Mouse (Mus musculus) CH12.LX (cell line): ENCODE data around the gene Pcolce.
A peak's percentile ranks its signal among the peaks of the same experiment; 100 is the strongest.

Experiments
- CTCF ChIP-seq, 2 experiments: IDR thresholded peaks in 1 of 2; conservative IDR thresholded peaks in 1 of 2; 2 replicates each; pipeline ENCODE4 v1.5.1; 2011 to 2012; ENCODE audit warnings: low read depth in 2 of 2, low read length in 2 of 2, improper control_type of control experiment in 1 of 2, inconsistent platforms in 1 of 2, mild to moderate bottlenecking in 1 of 2, moderate library complexity in 1 of 2
- JUN ChIP-seq: IDR thresholded peaks from 2 replicates; pipeline ENCODE4 v1.6.1; 2011; ENCODE audit warnings: low read depth, mild to moderate bottlenecking, low read length, improper control_type of control experiment, moderate library complexity; ENCODE audit not compliant: insufficient read depth
- MYC ChIP-seq: IDR thresholded peaks from 2 replicates; pipeline ENCODE4 v1.6.1; 2011; ENCODE audit warnings: low read depth, mild to moderate bottlenecking, improper control_type of control experiment, low read length
- POLR2A ChIP-seq: IDR thresholded peaks from 2 replicates; pipeline ENCODE4 v1.6.1; 2011; ENCODE audit warnings: low read depth, mild to moderate bottlenecking, improper control_type of control experiment, low read length
- POLR2AphosphoS2 ChIP-seq: IDR thresholded peaks from 2 replicates; pipeline ENCODE4 v1.6.1; 2011; ENCODE audit warnings: low read depth, low read length, improper control_type of control experiment
- RCOR1 ChIP-seq: conservative IDR thresholded peaks from 2 replicates; pipeline ENCODE4 v1.6.1; 2012; ENCODE audit warnings: low read depth, mild to moderate bottlenecking, inconsistent platforms, low read length, improper control_type of control experiment
- SIN3A ChIP-seq: IDR thresholded peaks from 2 replicates; pipeline ENCODE4 v1.6.1; 2012; ENCODE audit warnings: low read length, improper control_type of control experiment, inconsistent platforms
- TCF12 ChIP-seq: IDR thresholded peaks from 2 replicates; pipeline ENCODE4 v1.6.1; 2014; ENCODE audit warnings: low read depth, mild to moderate bottlenecking, inconsistent platforms, low read length, improper control_type of control experiment
- USF2 ChIP-seq: conservative IDR thresholded peaks from 2 replicates; pipeline ENCODE4 v1.6.1; 2011; ENCODE audit warnings: low read depth, low read length, improper control_type of control experiment
- ZKSCAN1 ChIP-seq: IDR thresholded peaks from 2 replicates; pipeline ENCODE4 v1.6.1; 2012; ENCODE audit warnings: low read depth, inconsistent platforms, low read length, improper control_type of control experiment, borderline replicate concordance
- ZNF384 ChIP-seq: IDR thresholded peaks from 2 replicates; pipeline ENCODE4 v1.6.1; 2012; ENCODE audit warnings: low read depth, low read length, improper control_type of control experiment, inconsistent platforms

DNA sequence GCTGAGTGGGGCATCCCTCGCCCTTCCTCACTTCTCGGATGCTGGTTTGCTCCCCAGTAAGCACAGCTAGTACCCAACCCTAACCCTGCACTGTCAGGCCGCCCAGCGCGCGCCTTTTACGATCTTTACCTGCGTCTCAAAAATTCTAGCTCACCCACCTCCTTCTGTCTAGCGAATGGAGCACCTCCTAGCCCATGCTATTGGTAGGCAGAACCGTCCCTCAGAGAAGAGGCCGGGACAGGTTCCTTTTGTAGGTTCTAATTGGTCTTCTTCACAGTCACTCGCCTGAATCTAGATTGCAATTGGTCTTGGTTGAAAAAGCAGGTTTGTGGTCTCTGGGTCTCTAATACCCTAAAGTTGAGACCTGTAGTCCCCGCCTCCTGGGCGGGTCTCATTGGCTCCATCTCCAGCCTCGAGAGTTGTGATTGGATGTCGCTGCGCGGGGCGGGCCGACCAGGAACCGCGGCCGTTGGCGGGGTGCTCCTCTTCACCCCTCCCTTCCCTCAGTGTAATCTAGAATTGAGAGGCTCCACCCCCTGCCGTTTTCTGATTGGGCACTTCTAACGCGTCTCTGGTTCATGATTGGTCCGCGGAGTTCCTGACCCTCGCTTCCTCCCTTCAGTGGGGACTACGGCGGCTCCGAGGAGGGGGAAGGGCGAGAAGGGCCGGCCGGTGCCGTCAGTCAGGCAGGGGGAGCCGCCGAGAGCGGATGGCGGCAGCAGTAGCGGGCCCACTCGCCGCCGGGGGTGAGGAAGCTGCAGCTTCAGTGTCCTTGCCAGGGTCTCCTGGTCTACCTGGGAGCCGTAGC, 15.1 kb upstream of the Pcolce start, which contains the start of the genes Fbxo24, Lrch4 and Gm20605:
- peak; percentile 91 for TF ChIP-seq TCF12
- 0 out of 2 replicates have a peak, but pooled peaks have one; percentile 64 for TF ChIP-seq POLR2AphosphoS2
- peak; percentile 85 for TF ChIP-seq POLR2A
- peak; percentile 90 for TF ChIP-seq SIN3A
- no peak for TF ChIP-seq ZNF384
- TF ChIP-seq USF2 = no peak; the same call in 1 of the 2 replicates
- no peak for TF ChIP-seq MYC
- TF ChIP-seq CTCF (conservative IDR thresholded peaks at IDR 0.05 in 1 of 2, IDR thresholded peaks at IDR 0.05 in 1 of 2; ENCODE audit: low read depth in 2 of 2, low read length in 2 of 2) = no peak
- no peak for TF ChIP-seq ZKSCAN1
- TF ChIP-seq RCOR1 = peak; percentile 23; the same call in 1 of the 2 replicates
- TF ChIP-seq JUN = no peak
